Mouse (Mus musculus) spleen, adult 2 months (tissue): ENCODE measurements at regions not wholly inside any gene's neighbourhood (a gene's known extent, or its start where the extent isn't known, plus 50 kb on each side); places are given as distances from the start of the nearest gene placed in this dataset.

ENCODE experiments used
- DNase-seq, 2 experiments: peaks; one replicate each; pipeline versions ENCODE4 v3.0.0 to v3.0.0-alpha.2; 2012 to 2021; ENCODE audit warnings: low spot score in 2 of 2, low read depth in 1 of 2
- H3K27ac ChIP-seq: fragments of 200-500 bp; 2 replicates; pipeline ENCODE4 v1.5.1; 2012; ENCODE audit warnings: low read length, inconsistent platforms; ENCODE audit not compliant: insufficient read depth
- H3K27me3 ChIP-seq: fragments of 200-500 bp; 2 replicates; pipeline ENCODE4 v1.6.1; 2012; ENCODE audit warnings: mild to moderate bottlenecking, moderate library complexity, low read length, inconsistent platforms; ENCODE audit not compliant: control insufficient read depth, insufficient read depth
- H3K36me3 ChIP-seq: fragments of 200-500 bp; 2 replicates; pipeline ENCODE4 v1.6.1; 2012; ENCODE audit warnings: mild to moderate bottlenecking, low read length, inconsistent platforms; ENCODE audit not compliant: control insufficient read depth, insufficient read depth
- H3K4me1 ChIP-seq: fragments of 200-500 bp; 2 replicates; pipeline ENCODE4 v1.6.1; 2011; ENCODE audit warnings: inconsistent platforms; ENCODE audit not compliant: control insufficient read depth, insufficient read depth, insufficient read length
- H3K4me3 ChIP-seq: fragments of 200-500 bp; 2 replicates; pipeline ENCODE4 v1.5.1; 2011; ENCODE audit warnings: mild to moderate bottlenecking, inconsistent platforms; ENCODE audit not compliant: insufficient read depth, insufficient read length; ENCODE audit errors: extremely low read depth
- CTCF ChIP-seq: fragments of 200-500 bp; IDR thresholded peaks from 2 replicates; pipeline ENCODE4 v1.5.1; 2011; ENCODE audit warnings: mild to moderate bottlenecking, inconsistent platforms; ENCODE audit not compliant: insufficient read depth, insufficient read length, insufficient replicate concordance; ENCODE audit errors: extremely low read depth
- POLR2A ChIP-seq: fragments of 200-500 bp; IDR thresholded peaks from 2 replicates; pipeline ENCODE4 v1.6.1; 2011; ENCODE audit warnings: low read depth, low read length, inconsistent platforms
- WGBS: fragments of 180-500 bp; shearing (Covaris S2); methylation state at CpG from one replicate; pipeline ENCODE4 v1.1.7; 2018; 5-methylcytosine and 5-hydroxymethylcytosine counted together

DNA sequence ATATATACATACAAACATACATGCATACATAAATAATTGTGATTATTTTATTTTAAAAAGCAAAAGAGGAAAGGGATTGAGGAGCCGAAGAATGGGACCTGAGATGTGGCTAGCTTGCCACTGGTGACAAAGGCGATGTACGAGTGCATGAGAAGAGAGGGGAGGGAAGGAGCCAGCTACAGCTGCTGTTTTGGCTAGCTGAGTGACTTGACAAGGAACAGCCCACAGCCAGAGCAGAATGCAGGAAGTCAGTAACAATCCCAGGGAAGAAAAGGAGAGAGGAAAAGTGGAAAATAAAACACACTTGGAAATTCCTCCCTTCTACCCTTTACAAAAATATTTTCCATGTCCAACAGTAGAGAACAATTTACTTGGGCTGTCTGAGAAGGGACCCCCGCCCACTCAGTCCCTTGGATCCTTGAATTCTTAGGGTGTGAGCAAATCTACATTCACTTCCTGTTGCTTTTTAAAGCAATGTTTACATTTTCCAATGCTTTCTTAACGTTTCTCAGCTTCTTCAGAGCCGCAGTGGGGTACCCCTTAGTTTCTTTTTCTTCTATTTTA is 345.9 kb downstream of the Sox4 start:
- DNase-seq = no peak
- WGBS = 58% methylated on average over 6 of the region's 6 CpGs
- Histone ChIP-seq H3K27me3 (no peaks in the 10 kb centered on the region), H3K4me3 (no peak overlapping the region), H3K36me3 (no peaks in the 10 kb centered on the region), H3K27ac (no peak overlapping the region), H3K4me1 (no peaks in the 10 kb centered on the region)
- TF ChIP-seq CTCF (no peak), POLR2A (no peak)

DNA sequence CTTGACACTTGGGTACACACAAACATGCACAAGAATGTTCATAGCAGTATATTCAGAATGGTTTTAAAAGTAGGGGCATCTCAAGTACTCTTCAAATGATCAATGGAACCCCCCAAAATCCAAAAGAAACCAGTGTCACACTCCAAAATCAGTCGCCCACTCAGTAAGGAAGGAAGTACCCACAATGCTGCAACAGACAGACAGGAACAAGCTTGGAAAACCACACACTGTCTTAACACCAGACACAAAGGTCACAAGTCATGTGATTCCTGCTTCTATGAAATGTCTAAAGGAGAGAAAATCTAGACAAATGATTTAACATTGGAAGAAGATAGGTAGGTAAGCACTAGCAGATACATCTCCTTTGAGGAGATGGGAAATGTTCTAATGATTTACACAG is 346.9 kb downstream of the Sox4 start:
- TF ChIP-seq POLR2A = no peak
- no peak for TF ChIP-seq CTCF
- no peak overlapping the region for H3K27ac ChIP-seq
- H3K27me3 ChIP-seq = no peaks in the 10 kb centered on the region
- no peak overlapping the region for H3K4me3 ChIP-seq
- H3K36me3 ChIP-seq = no peaks in the 10 kb centered on the region
- no peak for DNase-seq
- H3K4me1 ChIP-seq = peaks cover under 1% of the 10 kb centered on the region; the same call in 1 of the 2 replicates
- WGBS = 35% methylated on average over 1 of the region's 1 CpGs

DNA sequence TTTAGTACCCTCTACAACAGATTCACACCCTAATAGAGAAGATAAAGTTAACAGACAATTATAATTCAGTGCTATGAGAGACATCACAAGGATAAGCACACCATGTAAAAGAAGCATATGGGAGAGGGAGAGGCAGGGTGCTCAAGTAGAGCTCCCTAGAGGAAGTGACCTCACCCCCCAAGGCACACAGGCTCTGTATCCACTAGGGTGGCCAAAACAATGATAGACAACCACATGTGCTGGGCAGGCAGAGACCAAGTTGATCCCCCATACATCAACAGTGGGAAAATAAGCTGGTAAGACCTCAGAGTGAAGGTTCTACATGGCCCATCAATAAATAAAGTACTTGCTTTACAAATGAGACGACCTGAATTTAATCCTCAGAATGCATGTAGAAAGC is 347.7 kb downstream of the Sox4 start:
- no peak overlapping the region for H3K27ac ChIP-seq
- peaks cover 5% of the 10 kb centered on the region; the same call in 1 of the 2 replicates for H3K4me1 ChIP-seq
- H3K4me3 ChIP-seq = no peak overlapping the region
- no peaks in the 10 kb centered on the region for H3K27me3 ChIP-seq
- 84% methylated on average over 1 of the region's 1 CpGs for WGBS
- H3K36me3 ChIP-seq = no peaks in the 10 kb centered on the region
- DNase-seq = no peak
- no peak for TF ChIP-seq POLR2A
- TF ChIP-seq CTCF = no peak

DNA sequence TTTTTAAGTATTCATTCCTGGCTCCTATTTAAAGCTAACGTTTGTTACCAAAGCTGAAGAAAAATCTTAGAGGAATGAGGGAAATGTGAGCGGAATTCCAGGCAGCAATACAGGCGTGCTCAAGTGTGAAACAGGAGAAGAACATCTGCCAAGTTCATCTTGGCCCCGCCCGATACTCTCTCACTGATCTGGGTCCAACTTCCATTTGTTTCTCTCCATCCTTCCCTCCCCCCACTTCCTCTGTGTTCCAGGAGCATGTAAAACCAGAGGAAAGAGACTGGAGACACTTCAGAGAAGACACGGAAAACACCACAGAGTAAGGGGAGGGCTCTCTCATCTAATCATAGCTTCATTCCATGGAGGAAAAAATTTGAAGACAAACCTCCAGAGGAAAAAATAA is 346.7 kb downstream of the Gm11361 start:
- Histone ChIP-seq H3K4me1 (peaks cover 9% of the 10 kb centered on the region; the same call in 1 of the 2 replicates), H3K27ac (no peak overlapping the region), H3K36me3 (no peaks in the 10 kb centered on the region), H3K4me3 (no peak overlapping the region), H3K27me3 (no peaks in the 10 kb centered on the region)
- TF ChIP-seq POLR2A (no peak), CTCF (no peak)
- DNase-seq = no peak
- 83% methylated on average over 6 of the region's 6 CpGs for WGBS

DNA sequence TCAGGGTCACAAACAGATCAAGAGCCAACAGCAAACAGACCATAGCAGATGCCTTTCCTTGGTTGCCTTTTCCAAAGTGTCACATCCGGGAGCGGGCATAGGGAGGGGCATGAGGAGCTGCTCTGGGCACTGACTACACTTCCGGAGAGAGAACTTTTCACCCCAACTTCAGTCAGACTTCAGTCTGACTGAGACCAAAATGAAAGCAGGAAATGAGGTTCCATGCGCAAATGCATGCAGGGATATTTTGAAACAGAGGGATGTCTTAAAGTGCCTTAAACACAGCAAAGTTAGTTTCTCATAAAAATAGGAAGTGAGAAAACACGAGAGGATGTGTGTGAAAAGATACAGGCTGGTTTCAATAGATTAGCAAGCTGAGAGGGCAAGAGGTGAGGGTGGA is 343.5 kb downstream of the Gm11361 start:
- WGBS = 1% methylated on average over 5 of the region's 5 CpGs
- Histone ChIP-seq H3K36me3 (no peaks in the 10 kb centered on the region), H3K4me3 (peak overlapping the region; percentile 53), H3K4me1 (peaks cover 9% of the 10 kb centered on the region; the same call in 1 of the 2 replicates), H3K27me3 (no peaks in the 10 kb centered on the region), H3K27ac (peak overlapping the region; percentile 84)
- peak; percentile 24 to 33 for DNase-seq
- TF ChIP-seq POLR2A (no peak), CTCF (no peak)

DNA sequence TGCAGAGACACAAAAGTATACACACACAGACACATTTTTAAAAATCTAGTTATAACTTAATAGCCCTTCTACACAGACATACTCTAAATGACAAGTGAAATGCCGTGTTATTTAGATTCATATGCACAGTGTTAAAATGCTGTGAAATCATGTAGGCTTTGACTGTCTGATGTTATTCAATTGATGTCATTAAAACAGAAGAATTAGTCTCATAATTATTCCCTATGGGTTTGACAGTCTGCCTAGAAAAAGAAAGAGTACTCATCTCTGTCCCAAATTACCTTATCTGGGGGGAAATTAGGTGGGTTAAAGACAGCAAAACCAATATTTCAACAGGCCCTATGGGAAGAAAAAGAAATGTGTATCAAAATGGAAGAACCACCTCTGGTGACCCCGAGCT is 339.0 kb downstream of the Gm11361 start:
- Histone ChIP-seq H3K4me1 (peaks cover 5% of the 10 kb centered on the region; the same call in 1 of the 2 replicates), H3K27ac (no peak overlapping the region), H3K27me3 (no peaks in the 10 kb centered on the region), H3K4me3 (no peak overlapping the region), H3K36me3 (no peaks in the 10 kb centered on the region)
- WGBS = 90% methylated on average over 2 of the region's 2 CpGs
- DNase-seq = no peak
- TF ChIP-seq CTCF = no peak
- TF ChIP-seq POLR2A = no peak

DNA sequence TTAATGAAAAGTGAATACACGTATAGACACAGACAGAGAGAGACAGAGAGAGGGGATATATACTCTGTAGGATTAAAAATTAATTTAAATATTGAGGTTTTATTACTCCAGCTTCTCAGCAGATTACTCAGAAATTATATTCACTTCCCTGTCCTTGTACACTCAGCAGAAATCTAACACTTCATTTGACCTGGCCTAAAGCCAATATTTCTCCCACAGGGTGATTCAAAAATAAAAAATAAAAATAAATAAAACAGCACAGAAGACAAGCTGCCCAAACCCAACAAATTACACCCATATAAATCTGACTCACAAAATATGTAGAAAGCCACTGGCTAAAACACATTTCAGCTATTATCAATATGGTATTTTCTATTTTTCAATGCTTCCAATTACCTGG is 334.8 kb downstream of the Gm11361 start:
- WGBS = 88% methylated on average over 1 of the region's 1 CpGs
- no peaks in the 10 kb centered on the region for H3K4me1 ChIP-seq
- H3K27ac ChIP-seq = no peak overlapping the region
- no peaks in the 10 kb centered on the region for H3K36me3 ChIP-seq
- H3K4me3 ChIP-seq = no peak overlapping the region
- DNase-seq = no peak
- TF ChIP-seq POLR2A = no peak
- TF ChIP-seq CTCF = no peak
- H3K27me3 ChIP-seq = no peaks in the 10 kb centered on the region
